Mouse (Mus musculus) heart, adult 18-20 months (tissue): ENCODE data around the gene Ddx54. TPM values are rescaled to one million over a fixed set of nuclear protein-coding genes. Genes with fewer than 3 reads are reported as not detected.

ENCODE experiments used
- DNase-seq, 2 experiments: peaks; one replicate each; pipeline ENCODE4 v3.0.0; 2021 to 2022; ENCODE audit warnings: mixed read lengths in 1 of 2
- total RNA-seq, 2 experiments: library from RNA; stranded (reverse); gene quantifications; 2 replicates each; pipeline ENCODE4 v1.2.3; 2021

Ddx54 gene
- total RNA-seq, 2 experiments from 2014 or later = 19.2 to 23.0 TPM

DNA sequence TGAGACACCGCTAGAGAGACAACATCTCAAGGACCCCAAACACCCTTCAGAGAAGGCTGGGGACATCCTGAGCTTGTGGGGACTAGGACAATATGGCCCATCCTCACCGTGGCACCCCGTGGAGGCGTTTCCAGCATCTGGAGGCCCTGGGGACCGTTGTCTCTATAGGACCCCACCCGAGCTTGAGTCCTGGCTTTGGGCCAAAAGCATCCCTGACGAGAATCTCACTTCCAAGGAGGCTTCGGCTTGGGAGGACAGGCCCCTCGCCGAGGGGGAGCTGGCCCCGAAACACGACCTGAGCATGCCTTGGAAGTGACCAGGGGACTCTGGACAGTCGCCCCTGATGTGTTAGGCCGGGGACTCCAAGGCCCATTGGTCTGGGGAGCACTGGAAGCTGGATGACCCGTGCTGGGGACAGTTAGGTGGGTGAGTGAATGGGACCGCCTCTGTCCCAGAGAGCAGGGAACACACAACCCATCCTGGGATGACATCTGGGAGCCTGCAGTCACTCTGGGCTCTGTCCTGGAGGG lies 3.2 kb upstream of the Ddx54 start:
- DNase-seq = no peak

DNA sequence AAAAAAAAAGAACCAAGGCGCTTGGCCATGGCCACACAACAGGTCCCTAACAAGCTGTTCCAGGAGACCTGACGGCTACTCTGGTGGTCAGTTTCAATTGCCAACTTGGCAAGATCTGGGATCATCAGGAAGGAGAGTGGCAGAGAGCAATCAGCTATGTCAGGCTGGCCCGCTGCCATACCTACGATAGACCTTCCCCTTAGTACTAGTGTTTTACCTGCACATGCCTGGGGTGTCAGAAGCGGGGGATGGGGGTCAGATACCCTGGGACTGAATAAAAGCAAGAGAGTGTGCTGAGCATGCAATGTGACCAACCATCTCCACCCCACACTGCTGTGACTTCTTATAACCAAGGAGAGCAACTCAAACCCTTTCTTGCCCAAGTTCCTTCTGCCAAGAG lies 1.6 kb upstream of the Ddx54 start:
- no peak for DNase-seq

DNA sequence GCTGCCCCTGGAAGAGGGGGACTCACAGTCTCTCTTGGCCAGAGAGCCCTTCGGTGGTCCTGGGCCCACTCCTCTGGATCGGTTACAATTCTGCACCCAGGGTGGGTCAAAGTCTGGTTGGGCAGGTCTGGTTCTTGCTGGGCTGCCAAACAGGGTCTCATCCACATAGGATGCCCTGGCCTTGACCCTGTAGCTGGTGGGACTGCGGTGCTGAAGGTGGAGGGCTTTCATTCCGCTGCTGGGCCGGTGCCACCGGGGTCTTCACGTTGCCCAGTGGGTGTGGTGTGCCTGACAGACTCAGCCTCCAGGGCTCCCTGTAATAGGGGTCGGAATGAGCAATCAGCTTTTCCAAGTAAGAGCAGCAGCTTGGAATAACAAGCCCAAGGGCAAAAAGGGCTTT lies 1.1 kb upstream of the Ddx54 start:
- no peak for DNase-seq

DNA sequence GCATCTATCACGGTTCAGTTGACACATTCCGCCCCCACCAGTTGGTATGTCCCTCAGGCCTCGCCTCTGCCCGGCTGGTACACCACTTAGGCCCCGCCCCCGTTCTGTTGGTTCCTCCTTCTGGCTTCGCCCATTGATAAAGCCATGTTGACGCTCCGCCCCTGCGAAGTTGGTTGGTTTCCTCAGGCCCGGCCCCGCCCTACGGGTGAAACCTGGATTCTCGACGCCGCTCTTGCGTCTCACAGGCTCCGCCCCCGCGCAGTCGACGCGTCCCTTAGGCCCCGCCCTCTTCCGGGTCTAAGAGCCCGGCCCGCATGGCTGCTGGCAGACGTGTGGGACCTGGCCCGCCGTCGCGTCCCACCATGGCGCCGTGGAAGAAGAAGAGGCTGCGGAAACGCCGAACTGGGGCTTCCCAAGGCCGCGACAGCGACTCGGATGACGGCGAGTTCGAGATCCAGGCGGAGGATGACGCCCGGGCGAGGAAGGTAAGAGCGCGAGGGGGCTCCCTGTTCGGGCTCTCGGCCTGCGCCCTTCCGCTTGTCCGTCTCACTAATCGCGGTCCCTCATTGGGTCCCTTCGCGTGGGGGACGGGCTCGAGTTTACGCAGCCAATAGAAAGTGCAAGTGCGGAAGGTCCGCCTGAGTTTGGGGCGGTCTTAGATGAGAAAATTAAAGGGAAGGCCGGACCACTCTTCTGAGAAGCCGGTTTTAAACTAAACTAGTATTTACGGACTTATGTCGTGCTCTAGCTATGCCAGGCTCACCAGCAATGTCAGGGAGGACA lies 474 bp downstream of the Ddx54 start:
- DNase-seq = peak; percentile 100

DNA sequence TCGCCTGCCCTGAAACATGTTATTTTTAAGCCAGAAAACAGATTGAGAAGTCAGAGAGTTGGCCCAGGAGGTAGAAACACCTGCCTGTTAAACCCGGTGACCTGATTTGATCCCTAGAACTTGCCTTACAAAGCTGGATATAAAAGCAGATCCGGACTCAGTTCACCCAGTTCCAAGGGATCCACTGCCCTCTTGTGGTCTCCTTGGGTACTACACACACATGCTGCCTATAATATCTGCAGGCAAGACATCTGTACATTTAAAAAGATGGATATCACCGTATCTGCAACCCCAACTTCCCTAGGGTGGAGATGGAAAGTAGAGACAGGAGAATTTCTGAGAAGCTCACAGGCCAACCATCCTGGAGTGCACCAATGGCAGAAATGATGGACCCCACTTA lies 3.4 kb downstream of the Ddx54 start:
- no peak for DNase-seq

DNA sequence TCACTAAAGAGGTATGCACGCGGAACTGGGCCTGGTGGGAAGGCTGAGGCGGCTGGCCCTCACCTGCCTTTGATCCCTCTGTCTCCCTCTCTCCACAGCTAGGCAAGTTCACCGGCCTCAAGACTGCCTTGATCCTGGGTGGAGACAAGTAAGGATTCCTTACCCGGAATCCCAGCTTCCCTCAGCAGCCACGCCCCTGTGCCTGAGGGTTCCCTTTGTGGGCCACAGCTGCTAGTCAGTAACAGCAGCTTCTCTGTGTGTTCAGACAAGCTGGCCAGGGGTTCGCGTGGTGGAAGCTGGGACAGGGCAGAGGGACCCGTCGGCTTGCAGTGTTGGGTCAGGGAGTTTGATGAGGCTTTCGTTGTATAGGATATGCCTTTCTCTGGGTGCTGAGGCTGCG lies 6.2 kb downstream of the Ddx54 start:
- DNase-seq = no peak

DNA sequence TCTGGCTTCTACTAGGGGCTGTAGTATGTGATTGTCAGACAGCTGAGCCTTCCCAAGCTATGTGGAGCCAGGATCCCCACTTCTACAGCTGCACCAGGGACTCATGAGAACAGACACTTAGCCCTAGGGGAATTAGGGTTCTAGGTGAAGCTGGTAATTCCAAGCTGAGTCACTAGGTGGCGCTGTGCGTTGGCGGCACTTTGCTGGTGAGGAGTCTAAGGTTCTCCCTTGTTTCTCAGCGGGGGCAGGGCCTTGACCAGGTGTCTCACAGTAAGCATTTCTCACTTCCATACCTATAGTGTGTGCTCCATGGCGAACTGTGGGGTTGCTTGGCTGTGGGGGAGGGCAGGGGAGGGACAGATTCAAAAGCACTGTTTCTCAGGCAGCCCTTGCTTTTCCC lies 6.7 kb downstream of the Ddx54 start:
- peak in 1 of 2 experiments; percentile 73 for DNase-seq

DNA sequence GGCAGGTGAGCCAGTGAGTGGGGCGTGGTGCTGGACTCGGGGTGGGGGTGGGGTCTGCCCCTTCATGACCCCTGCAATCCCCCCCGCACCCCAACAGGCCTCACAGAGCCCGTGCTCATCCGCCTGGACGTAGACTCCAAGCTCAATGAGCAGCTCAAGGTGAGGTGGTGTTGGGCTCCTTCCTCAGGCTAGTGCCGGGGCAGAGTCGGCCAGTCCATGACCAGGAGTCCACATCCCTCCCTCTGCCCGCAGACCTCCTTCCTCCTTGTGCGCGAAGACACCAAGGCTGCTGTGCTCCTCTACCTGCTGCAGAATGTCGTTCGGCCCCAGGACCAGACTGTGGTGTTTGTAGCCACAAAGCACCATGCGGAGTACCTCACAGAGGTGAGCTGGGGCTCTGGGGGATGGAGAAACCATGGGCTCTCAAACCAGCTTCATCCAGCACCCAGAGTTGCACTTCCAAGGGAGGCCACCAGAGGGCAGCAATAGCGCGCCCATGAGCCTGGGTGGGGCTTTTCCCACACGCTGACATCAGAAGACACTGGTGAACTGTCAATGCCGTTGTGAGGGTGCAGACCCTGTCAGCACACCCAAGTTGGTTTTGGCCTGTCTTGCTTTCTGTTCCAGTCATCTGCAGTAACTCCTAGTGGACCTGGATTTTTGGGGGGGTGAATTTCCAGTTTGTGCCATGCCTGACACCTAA lies 8.0 kb downstream of the Ddx54 start:
- DNase-seq = peak; percentile 71 to 87

DNA sequence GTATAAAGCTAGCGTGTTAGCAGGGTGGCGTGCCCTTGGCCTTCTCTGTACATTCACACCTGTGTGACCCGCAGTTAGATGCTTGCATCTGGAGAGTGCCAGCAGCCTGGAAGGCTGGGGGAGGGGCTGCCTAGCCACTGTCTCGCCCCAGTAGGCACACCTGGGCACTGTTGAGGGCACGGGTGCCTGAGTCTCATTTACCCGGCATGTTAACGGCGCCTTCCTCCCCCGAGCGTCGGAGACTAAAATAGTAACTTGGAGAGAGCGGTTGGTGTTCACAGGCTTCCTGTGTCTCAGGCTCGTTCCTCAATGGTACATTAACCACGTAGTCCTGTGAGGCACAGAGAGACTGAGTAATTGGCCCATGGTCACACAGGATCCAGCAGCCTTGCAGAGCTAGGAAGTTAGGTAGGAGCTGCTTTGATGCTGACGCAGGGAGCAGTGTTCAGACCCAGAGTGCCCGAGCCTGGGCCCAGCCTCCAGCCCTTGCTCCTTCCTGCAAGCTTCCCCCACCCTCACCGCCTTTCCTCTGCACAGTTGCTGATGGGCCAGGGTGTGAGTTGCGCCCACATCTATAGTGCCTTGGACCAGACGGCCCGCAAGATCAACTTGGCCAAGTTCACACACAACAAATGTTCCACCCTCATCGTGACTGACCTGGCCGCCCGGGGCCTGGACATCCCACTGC lies 8.7 kb downstream of the Ddx54 start:
- DNase-seq = peak in 1 of 2 experiments; percentile 31

DNA sequence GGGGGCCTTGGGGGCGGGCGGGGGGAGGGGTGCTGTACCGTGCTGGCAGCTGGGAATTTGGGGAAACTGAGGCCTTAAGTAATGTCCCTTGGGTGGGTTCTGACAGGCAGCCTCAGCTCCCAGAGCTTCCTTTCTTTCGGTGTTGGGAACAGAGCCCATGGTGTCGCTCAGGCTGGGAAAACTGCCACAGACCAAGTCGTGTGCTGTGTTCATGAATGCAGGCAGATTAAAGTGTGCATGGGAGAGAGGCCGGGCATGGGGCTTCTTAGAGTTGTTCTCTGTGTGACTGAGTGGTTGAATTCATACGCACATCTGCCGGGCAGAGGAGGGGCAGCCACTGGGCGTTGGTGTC lies 9.3 kb downstream of the Ddx54 start:
- DNase-seq = no peak

DNA sequence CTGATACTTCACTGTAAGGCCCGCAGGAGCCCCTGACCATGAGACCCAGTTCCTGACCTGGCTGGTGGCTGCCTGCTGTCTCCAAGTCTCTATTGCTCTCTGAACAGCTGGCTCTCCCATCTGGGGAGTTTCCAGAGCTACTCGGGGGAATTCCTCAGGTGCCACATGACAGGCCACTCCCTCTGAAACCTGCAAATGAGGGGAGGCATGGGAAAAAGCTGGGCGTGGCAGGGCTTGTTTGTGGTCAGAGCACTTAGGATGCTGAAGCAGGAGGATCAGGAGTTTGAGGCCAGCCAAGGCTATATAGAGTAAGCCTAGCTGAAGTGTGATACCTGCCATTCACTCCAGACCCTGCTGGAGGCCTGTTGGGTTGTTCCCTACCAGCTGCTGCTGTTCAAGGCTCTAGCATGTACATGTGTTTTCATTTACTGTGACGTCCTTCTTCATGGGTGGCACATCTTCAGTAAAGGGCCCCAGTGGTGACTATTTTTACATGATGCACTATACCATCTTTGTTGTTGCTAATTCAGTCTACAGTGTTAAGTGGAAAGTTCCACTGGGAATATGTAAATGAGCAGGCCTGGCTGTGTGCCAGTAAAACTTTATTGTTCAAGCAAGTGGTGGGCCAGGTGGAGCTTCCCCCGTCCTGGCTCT lies 9.8 kb downstream of the Ddx54 start:
- no peak for DNase-seq

DNA sequence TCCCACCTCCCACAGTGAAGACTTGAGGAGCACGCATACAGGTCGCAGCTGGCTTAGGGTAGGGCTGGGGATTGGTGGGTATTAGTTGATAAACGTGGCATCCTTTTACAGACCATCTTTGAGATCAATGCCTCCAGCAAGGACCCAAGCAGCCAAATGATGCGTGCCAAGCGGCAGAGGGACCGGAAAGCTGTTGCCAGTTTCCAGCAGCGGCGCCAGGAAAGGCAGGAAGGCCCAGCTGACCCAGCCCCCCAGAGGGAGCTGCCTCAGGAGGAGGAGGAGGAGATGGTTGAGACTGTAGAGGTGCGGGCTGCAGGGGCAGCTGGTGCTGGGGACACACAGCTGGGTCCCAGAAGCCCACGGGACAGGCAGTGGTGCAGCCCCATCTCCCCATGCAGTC lies 11.9 kb downstream of the Ddx54 start:
- no peak for DNase-seq

DNA sequence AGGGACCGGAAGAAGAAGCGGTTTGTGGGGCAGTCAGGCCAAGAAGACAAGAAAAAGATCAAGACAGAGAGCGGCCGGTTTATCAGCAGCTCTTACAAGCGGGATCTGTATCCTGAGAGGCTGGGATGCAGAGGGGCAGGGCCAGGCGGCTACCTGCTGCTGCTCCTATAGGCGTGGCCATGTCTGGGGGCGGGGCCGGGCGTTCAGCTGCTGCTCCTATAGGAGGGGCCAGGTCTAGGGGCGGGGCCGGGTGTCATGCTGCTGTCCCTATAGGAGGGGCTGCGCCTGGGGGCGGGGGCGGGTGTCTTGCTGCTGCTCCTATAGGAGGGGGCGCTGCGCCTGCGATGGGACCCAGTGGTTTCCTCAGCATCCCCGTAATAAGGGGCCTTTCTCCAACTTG lies 13.9 kb downstream of the Ddx54 start:
- no peak for DNase-seq

DNA sequence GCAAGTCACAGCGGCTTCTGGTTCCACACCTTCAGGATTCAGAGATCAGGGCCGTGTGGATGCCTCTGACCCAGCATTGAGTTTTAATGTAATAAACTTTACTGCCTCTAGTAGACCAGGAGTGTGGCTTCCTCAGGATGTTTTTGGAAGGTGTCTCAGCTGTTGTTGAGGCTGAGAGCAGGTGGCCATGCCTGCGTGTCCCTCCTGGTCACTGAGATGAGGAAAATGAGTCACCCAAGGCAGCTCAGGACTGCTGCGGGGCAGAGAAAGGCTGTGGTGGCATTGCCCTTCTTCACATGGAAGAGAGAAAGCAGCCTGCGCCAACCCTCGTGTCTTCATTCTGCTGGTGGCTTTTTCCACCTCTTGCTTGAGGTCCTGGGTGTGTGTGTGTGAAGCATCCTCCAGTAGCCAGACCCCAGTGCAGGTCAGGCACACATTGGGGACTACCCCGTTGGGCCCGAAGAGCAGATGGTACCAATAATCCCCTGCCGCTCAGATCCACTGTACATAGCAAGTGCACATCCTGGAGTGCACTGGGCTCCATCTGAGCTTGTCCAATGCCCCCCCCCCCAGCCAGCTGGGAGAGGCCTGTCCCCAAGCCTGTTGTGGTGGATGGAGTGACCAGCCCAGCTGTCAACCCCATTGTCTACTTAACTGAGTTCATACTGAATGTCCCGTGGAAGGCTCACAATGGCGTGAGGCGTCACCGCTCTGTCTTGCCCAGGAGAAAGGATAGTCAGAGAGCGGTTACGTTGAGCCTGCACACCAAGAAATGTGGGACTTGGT lies 15.2 kb downstream of the Ddx54 start:
- no peak for DNase-seq

DNA sequence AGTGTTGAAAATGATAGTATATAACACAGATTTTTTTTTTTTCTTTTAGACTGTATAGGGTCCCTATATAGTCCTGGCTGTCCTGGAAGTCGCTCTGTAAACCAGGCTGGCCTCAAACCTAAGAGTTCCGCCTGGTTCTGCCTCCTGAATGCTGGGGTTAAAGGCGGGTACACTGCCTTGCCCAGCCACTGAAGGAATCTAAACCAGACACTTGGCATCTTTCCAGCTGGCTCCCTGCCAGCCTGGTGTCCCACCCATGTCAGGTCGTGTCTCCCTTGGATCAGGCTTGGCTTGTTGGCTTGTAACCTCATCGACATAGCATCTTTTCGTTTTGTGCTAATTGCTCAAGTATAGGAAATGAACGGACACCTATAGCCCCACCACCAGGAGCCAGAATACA lies 16.1 kb downstream of the Ddx54 start:
- DNase-seq = no peak

DNA sequence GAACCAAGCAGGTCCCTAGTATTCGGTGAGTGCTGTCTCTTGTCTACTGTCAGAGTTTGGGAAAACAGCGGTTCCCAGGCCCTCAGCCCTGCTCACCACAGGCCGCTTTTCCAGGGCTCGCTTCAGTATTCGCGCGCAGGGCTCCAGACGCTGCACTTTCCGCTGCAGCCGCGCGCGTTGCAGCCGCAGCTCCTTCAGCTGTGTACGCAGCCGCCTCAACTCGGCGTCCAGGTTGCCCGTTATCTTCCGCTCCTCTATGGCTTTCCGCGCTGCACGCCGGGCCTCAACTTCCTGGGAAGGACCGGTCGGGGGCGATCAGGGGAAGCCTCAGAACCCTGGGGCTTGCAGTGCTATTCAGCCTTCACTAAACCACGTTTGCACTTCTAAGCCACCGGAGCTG lies 18.6 kb downstream of the Ddx54 start:
- DNase-seq = no peak

DNA sequence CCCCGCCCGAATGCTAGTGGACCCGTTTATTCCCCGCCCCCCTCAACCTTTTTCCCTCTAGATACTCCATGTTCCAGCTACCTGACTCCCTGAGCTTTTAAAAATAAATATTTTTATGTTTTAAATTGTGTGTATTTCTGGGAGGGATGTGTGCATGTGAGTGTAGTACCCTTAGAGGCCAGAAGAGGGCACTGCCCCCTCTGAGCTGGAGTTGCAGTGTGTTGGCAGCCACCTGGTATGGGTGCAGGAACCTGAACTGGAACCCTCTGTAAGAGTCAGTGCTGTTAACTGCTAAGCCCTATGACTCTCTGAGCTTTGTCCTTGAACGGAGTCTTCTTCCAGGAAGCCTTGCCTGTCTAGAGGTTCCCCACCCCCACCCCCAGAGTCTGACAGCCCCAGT lies 19.4 kb downstream of the Ddx54 start:
- DNase-seq = no peak

DNA sequence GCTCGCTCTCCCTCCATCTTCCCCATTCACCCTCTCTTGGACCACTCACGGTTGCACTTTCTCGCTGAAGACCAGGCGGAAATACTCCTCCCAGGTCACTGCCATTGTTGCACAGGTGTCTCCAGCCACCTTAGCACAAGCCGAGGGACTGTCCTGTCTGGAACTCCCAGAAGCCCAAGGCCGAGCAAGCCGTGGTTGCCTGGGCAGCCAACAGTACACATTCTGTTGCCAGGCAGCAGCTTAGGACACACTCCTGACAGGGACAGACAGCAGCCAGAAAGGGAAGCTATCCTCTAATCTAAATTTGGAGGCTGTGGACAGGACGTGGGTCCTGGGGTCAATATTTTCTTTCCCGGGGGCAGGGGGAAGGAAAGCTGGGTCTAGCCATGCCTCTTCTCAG lies 21.6 kb downstream of the Ddx54 start, which contains the start of gene Cfap73:
Cfap73 (minus strand) TSS at position 105 of the 400 bp plus-strand sequence.
- peak in 1 of 2 experiments; percentile 46 for DNase-seq

DNA sequence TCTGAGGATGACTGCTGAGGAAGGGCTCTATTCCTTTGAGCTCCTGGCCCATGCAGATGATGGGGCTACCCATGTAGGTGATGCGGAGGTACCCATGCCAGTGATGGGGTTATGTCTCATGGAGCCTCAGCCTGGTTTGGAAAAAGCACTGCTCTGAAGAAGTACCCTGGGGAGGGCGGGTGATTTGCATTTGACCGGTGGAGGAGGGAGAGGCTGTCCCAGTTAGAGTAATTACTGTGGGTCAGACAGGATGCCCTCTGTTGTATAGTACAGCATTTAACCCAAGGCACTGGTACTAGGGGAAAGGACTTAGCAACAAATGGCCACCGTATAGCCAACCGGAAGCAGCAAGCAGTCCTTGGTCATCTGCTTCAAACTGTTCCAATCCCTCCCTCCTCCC lies 22.3 kb downstream of the Ddx54 start:
- no peak for DNase-seq

DNA sequence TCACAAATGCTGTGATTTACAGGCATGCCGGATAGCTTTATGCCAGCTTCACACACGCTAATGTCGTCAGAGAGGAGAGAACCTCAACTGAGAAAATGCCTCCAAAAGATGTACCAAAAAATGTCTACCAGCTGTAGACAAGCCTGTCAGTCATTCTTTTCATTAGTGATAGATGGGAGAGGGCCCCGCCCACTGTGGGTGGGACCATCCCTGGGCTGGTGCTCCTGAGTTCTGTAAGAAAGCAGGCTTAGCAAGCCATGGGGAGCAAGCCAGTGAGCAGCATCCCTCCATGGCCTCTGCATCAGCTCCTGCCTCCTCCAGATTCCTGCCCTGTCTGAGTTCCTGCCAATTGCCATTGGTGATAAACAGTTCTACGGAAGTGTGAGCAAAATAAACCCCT lies 23.1 kb downstream of the Ddx54 start:
- no peak for DNase-seq

DNA sequence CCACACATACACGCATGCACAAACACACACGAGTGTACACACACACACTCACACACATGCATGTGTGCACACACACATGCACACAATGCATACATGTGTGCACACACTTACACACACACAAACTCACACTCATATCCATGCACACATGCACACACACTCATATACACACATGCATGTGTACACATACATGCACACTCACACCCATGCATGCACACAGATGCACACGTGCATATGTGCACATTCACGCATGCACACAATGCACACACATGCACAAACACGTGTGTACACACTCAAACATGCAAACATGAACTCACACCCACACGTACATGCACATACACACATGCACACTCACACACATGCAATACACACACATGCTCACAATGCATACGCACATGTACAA lies 27.6 kb downstream of the Ddx54 start:
- no peak for DNase-seq
